Mouse (Mus musculus) forebrain, embryonic 12.5 days (tissue): ENCODE results near the gene Sebox. TPM values are rescaled to one million over a fixed set of nuclear protein-coding genes. Genes with fewer than 3 reads are reported as not detected.

Source experiments
- ATAC-seq: fragments of 200-750 bp; cut with Nextera tagmentation; 2 replicates; pipeline ENCODE4 v1.8.0; 2017; ENCODE audit warnings: moderate TSS enrichment; ENCODE audit not compliant: low FRiP score
- H3K27ac ChIP-seq: fragments of 300-500 bp; sonication (generic); 2 replicates; pipeline ENCODE4 v1.5.1; 2016; ENCODE audit warnings: mild to moderate bottlenecking
- H3K27me3 ChIP-seq: fragments of 300-500 bp; sonication (generic); 2 replicates; pipeline ENCODE4 v1.6.1; 2016; ENCODE audit warnings: mild to moderate bottlenecking
- H3K36me3 ChIP-seq: fragments of 300-500 bp; sonication (generic); replicated peaks from 2 replicates; pipeline ENCODE4 v1.6.1; 2016; ENCODE audit warnings: mild to moderate bottlenecking
- H3K4me1 ChIP-seq: fragments of 300-500 bp; sonication (generic); 2 replicates; pipeline ENCODE4 v1.6.1; 2016
- H3K4me2 ChIP-seq: fragments of 300-500 bp; sonication (generic); 2 replicates; pipeline ENCODE4 v1.6.1; 2016; ENCODE audit warnings: mild to moderate bottlenecking, moderate library complexity
- H3K4me3 ChIP-seq: fragments of 300-500 bp; sonication (generic); replicated peaks from 2 replicates; pipeline ENCODE4 v1.5.1; 2016; ENCODE audit warnings: mild to moderate bottlenecking
- H3K9ac ChIP-seq: fragments of 300-500 bp; sonication (generic); 2 replicates; pipeline ENCODE4 v1.6.1; 2016; ENCODE audit warnings: mild to moderate bottlenecking
- H3K9me3 ChIP-seq: fragments of 300-500 bp; sonication (generic); 2 replicates; pipeline ENCODE4 v1.6.1; 2016
- WGBS: fragments of 180-500 bp; shearing (Covaris S2); methylation state at CpG from one replicate; pipeline ENCODE4 v1.1.7; 2016; 5-methylcytosine and 5-hydroxymethylcytosine counted together
- polyA plus RNA-seq: library from polyadenylated mRNA; unstranded; fragments of >200 nt; fragmentation: Nextera tagmentation; extraction: Ambion mirVana; gene quantifications from 2 replicates; pipeline ENCODE4 v1.2.1, GENCODE M21; 2016

Gene Sebox
- polyA plus RNA-seq, 1 experiment from 2014 or later, result not detected

DNA sequence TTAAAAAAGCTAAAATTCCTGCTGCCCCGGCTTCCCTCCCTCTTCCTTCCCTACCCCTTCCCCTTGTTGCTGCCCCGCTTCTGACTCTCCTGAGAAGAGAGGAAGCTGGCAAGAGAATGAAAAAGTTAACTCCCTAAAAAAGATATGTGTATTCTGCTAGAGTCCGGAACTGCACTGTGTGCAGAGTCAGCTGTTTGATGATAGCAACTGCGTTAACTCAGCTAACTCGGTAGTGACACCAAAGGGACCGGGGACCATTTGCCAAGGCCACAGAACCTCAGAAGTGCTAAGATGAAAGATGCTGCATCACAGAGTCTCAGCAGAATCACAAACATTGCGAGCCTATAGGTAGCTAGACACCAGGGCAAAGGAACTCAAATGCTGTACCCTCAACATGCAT is 35.7 kb upstream of the Sebox start:
- peaks cover 6% of the 10 kb centered on the region for H3K36me3 ChIP-seq
- no peak overlapping the region for H3K9ac ChIP-seq
- no peak overlapping the region for H3K4me2 ChIP-seq
- no peak overlapping the region for H3K4me3 ChIP-seq
- no peaks in the 10 kb centered on the region for H3K9me3 ChIP-seq
- ATAC-seq, result no peak
- H3K27ac ChIP-seq, result no peak overlapping the region
- peaks cover 15% of the 10 kb centered on the region for H3K4me1 ChIP-seq
- H3K27me3 ChIP-seq, result peaks cover 6% of the 10 kb centered on the region; the same call in 1 of the 2 replicates
- 89% methylated on average over 7 of the region's 7 CpGs for WGBS

DNA sequence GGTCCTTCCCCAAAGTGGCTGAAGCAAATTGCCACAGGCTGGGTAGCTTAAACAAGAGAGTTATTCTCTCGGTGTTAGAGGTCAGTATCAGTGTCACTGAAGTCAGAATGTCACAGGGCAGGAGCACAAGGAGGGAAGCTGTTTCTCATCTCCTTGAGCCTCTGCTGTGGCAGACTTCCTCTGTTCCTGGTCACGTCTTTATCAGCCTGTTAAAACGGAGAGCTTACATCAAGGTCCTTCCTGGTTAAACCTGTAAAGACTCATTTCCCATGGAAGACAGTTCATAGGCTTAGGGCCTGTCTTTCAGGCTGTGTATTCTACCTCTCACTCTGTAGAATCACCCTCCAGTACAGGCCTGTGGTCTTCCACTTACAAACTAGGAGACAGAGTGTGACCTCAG is 35.3 kb upstream of the Sebox start:
- Histone ChIP-seq H3K9ac (no peak overlapping the region), H3K4me3 (no peak overlapping the region), H3K4me1 (peaks cover 15% of the 10 kb centered on the region), H3K27me3 (peaks cover 6% of the 10 kb centered on the region; the same call in 1 of the 2 replicates), H3K9me3 (no peaks in the 10 kb centered on the region), H3K36me3 (peaks cover 6% of the 10 kb centered on the region), H3K27ac (no peak overlapping the region), H3K4me2 (no peak overlapping the region)
- ATAC-seq, result no peak
- WGBS, result 79% methylated on average over 3 of the region's 3 CpGs

DNA sequence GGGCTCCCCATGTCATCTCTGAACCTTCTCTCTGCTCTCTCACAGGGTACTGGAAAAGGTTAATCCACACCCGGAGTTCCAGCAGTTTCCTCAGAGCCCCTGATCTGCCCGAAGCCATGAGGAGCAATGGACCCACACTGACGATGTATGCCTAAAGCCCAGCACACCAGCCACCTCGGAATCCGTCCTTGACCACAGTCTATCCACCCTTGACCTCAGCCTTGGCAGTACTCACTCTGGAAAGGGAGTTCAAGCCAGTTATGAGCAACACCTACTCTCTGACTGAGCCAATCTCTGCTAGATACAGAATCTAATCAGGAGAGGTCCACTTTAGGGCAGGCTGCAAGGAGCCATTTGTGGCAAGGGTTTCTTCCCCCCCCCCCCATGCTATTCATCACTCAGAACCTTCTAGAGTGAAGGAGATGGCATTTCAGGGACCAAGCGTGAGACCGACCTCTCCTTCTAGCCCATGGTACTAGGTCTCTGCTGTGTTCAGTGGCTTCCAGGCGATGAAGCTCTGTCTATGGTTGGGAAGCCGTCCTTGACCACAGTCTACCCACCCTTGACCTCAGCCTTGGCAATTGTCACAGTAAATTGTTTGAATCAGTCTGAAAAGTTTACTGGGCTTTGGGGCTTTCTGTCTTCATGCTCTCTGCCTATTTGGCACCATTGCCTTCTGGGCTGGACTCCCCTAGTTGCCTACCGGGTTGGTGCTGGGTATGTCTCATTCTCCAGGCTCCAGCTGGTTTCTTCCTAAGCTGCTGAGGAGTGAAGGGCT is 31.7 kb upstream of the Sebox start:
- Histone ChIP-seq H3K27me3 (no peaks in the 10 kb centered on the region), H3K9ac (no peak overlapping the region), H3K27ac (no peak overlapping the region), H3K4me2 (no peak overlapping the region), H3K36me3 (peaks cover 14% of the 10 kb centered on the region), H3K9me3 (no peaks in the 10 kb centered on the region), H3K4me3 (no peak overlapping the region), H3K4me1 (peaks cover 4% of the 10 kb centered on the region)
- ATAC-seq, result no peak
- 92% methylated on average over 10 of the region's 10 CpGs for WGBS

DNA sequence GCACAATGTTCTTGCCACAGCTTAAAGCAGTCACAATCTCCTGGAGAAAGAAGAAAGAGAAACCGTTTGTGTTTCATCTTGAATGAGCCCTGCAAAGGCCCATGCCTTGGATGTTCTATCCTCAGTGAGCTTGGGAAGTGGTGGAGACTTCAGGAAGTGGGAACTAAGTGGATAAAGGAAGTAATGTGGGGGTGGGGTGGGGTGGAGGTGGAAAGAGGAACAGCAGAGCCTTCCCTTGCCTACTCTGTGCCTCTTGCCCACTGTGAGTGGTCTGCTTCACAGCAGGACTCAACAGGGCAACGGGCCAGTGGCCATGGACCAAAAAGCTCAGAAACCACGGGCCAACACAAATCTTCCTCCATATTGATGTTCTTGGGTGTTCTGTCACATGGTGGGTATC is 28.0 kb upstream of the Sebox start:
- 91% methylated on average over 3 of the region's 3 CpGs for WGBS
- H3K27ac ChIP-seq, result no peak overlapping the region
- no peak overlapping the region for H3K4me3 ChIP-seq
- H3K9ac ChIP-seq, result no peak overlapping the region
- H3K27me3 ChIP-seq, result no peaks in the 10 kb centered on the region
- no peaks in the 10 kb centered on the region for H3K4me1 ChIP-seq
- no peak overlapping the region for H3K4me2 ChIP-seq
- H3K9me3 ChIP-seq, result no peaks in the 10 kb centered on the region
- ATAC-seq, result no peak
- H3K36me3 ChIP-seq, result peaks cover 17% of the 10 kb centered on the region

DNA sequence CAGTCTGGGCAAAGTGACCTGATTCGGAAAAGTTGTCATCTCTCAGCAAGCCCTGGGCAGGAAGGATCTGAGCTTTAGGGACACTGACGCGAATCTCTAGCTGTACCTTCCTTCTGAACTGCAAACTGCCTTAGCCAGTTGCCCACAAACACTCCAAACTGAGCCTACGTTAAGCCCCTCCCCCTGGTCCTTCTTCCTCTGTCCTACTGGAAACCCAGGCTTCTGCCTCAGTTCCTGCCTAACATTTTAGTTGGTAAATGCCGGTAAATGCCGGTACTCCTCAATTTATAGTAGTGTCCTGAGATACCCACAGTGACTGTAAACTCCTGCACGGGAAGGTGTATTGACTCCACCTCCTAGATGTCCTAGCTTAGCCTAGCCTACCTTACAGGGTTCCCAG is 19.6 kb upstream of the Sebox start:
- Histone ChIP-seq H3K4me1 (no peaks in the 10 kb centered on the region), H3K27me3 (peaks cover 21% of the 10 kb centered on the region), H3K36me3 (peaks cover 42% of the 10 kb centered on the region), H3K4me2 (no peak overlapping the region), H3K9me3 (no peaks in the 10 kb centered on the region), H3K27ac (no peak overlapping the region), H3K9ac (no peak overlapping the region), H3K4me3 (no peak overlapping the region)
- no peak for ATAC-seq
- 65% methylated on average over 7 of the region's 7 CpGs for WGBS

DNA sequence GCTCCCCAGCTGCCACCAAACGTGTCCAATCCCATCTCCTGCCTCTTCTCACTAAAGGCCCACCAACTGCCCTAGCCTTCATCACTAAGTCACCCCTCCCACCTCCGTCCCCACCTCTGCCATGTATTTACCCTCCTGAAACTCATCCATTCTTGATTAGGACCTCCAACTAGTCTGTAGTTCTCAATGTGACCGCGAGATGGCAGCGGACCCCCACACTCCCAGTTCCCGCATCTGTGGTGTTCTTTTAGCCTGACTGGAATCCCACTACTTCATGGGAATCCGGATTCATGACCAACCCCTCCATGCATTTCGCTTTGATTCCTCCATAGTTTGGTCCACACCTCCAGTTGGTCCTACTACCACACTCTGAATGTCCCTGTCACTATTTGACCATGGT is 15.1 kb upstream of the Sebox start:
- H3K4me2 ChIP-seq, result no peak overlapping the region
- WGBS, result 4% methylated on average over 8 of the region's 8 CpGs
- H3K27ac ChIP-seq, result no peak overlapping the region
- peaks cover 13% of the 10 kb centered on the region for H3K36me3 ChIP-seq
- no peaks in the 10 kb centered on the region for H3K9me3 ChIP-seq
- no peak for ATAC-seq
- no peak overlapping the region for H3K4me3 ChIP-seq
- H3K27me3 ChIP-seq, result peaks cover 57% of the 10 kb centered on the region
- peaks cover 12% of the 10 kb centered on the region for H3K4me1 ChIP-seq
- no peak overlapping the region for H3K9ac ChIP-seq

DNA sequence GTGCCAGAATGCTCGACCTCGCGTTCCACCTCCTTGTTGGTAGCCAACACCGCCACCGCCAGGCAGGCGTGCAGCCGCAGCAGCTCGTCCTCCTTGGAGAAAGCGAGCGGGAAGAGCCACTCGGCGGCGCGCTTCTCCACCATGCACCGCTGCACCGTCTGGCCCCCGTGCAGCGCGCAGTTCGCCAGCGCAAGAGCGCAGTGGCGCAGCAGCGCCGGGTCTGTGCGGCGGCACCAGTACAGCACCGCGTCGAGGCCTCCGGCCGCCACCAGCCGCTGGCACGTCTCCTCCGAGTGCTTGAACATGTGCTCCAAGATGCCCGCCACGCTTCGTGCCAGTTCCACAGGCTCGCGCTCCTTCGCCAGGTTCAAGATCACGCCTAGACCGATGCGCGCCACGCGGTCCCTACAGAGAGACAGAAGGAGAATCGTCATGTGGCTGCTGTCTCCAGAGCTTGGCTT is 12.4 kb upstream of the Sebox start:
- Histone ChIP-seq H3K4me1 (peaks cover 15% of the 10 kb centered on the region), H3K4me2 (peak overlapping the region; percentile 47), H3K27ac (no peak overlapping the region), H3K4me3 (peak overlapping the region; percentile 24), H3K27me3 (peaks cover 73% of the 10 kb centered on the region), H3K9me3 (no peaks in the 10 kb centered on the region), H3K9ac (no peak overlapping the region), H3K36me3 (peaks cover 13% of the 10 kb centered on the region)
- 6% methylated on average over 48 of the region's 48 CpGs for WGBS
- ATAC-seq, result peak; percentile 76

DNA sequence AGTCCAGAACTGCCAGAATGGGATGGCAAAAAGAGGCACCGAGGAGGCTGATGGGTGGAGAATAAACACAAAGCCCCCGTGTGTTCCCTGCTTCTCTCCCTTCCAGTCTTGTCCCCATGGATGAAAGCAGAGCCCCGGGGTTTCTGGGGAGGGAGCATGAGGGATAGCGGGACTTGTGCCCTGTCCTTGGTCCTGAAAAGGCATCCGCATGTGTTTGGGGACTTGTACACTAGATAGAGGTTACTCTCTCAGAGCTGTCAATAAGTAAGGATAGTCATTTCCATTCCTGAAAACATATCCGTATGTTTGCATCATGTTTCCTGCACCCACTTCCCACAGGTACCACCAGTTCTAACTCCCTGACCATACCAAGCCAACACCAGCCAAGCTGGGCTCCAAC is 7.3 kb upstream of the Sebox start:
- Histone ChIP-seq H3K27me3 (peaks cover 53% of the 10 kb centered on the region), H3K36me3 (no peaks in the 10 kb centered on the region), H3K9me3 (no peaks in the 10 kb centered on the region), H3K4me1 (peaks cover 32% of the 10 kb centered on the region), H3K9ac (peak overlapping the region; percentile 77; the same call in 1 of the 2 replicates), H3K27ac (no peak overlapping the region), H3K4me2 (peak overlapping the region; percentile 80), H3K4me3 (peak overlapping the region; percentile 65)
- no peak for ATAC-seq
- 6% methylated on average over 6 of the region's 6 CpGs for WGBS

DNA sequence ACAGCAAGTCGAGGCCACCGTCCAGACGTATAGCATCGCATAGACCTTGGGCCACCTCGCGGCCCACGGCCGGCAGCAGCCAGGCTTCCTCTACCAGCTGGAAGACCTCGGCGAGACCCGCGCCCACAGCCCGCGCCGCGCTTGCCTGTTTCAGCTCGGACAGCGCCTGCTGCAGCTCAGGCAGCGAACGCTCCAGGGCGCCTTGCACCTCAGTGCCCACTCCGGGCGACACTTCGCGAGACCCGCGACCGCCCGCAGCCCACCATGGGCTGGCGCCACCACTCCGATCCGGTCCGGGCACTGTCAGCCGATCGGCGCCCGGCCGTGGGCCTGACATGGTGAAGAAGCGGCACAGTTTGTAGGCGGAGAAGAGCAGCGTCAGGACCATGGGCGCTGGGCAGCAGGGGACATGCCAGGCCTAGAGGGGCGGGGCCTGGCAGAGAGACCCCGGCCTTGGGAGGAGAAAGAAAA is 6.1 kb upstream of the Sebox start:
- H3K4me3 ChIP-seq, result peak overlapping the region; percentile 65
- peak; percentile 74 for ATAC-seq
- peaks cover 27% of the 10 kb centered on the region for H3K4me1 ChIP-seq
- H3K36me3 ChIP-seq, result no peaks in the 10 kb centered on the region
- H3K9me3 ChIP-seq, result no peaks in the 10 kb centered on the region
- peak overlapping the region; percentile 77 for H3K9ac ChIP-seq
- peaks cover 43% of the 10 kb centered on the region for H3K27me3 ChIP-seq
- under 1% methylated on average over 44 of the region's 44 CpGs for WGBS
- peak overlapping the region; percentile 80 for H3K4me2 ChIP-seq
- peak overlapping the region; percentile 89 for H3K27ac ChIP-seq

DNA sequence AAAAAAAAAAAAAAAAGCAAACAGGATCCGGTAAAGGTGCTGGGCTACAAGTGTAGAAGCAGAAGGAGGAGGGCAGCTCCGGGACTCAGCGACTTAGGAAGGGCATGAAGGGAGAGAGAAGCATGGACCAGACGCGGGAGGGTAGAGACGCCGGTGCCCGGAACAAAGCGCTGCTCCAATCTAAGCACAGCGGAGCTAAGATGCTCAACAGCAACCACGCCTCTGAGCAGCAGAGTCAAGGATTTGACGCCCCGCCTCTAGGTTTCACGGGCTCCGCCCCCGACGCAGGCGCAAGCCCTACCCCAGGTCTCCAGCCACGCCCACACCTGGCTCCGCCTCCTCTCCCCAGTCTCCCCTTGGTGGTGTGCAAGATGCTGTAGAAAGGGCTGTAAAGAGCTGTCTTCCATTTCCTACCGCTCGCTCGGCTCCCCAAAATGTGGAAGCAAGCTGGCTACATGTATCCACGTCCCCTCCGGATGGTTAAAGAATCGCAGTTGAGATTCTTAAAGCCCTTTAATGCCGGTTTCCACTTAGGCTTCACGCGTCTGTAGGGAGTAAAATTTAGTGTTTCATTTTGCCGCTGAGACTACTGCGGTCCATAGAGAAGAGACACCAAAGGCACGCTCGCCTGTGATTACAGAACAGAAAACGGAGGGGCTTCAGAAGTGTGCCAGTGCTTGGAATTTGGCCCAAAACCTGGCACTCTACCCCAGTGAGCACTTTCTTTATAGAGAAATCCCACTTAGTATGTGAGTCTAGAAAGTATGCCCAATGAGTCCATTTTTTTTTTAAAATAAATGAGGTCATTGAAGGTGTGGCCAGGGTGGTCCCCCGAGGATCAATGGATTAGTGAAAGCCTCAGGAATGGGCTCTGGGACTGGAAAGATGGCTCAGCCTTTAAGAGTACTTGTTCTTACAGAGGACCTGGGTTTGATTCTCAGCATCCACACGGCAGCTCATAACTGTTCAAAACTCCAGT is 5.4 kb upstream of the Sebox start, which contains the start of gene Sarm1:
TSS of gene Sarm1 (minus strand) at position 211 of the 979 bp plus-strand sequence.
- Histone ChIP-seq H3K27ac (peak within 1 kb of the TSS; percentile 89), H3K4me1 (peaks cover 27% of the 10 kb centered on the region), H3K9ac (peak within 1 kb of the TSS; percentile 77), H3K9me3 (no peaks in the 10 kb centered on the region), H3K4me2 (peak within 1 kb of the TSS; percentile 80), H3K36me3 (no peaks in the 10 kb centered on the region), H3K4me3 (peak within 1 kb of the TSS; percentile 65), H3K27me3 (peaks cover 44% of the 10 kb centered on the region)
- ATAC-seq, result peak; percentile 98
- 3% methylated on average over 35 of the region's 36 CpGs for WGBS

DNA sequence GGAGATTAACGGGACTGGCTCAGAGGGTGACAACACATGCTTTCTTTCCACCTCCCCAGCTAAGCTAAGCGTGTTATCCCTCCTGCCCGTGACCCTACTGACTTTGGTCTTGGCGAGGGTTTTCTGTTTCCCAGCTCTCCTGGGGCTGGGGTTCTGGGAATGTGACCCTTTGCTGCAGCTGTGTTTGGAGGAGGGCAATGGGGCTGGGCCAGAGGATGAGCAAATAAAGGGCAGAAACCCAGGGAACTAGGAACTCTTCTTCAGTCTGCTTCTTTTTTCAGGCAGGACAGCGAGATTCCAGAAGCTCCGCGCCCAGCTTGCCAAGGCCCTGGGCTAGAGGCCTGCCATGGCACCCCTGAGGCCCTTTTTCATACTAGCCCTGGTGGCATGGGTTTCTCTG is 4.2 kb upstream of the Sebox start, which contains the start of gene Vtn:
TSS of gene Vtn (plus strand) at position 88 of the 400 bp plus-strand sequence.
- 63% methylated on average over 7 of the region's 7 CpGs for WGBS

DNA sequence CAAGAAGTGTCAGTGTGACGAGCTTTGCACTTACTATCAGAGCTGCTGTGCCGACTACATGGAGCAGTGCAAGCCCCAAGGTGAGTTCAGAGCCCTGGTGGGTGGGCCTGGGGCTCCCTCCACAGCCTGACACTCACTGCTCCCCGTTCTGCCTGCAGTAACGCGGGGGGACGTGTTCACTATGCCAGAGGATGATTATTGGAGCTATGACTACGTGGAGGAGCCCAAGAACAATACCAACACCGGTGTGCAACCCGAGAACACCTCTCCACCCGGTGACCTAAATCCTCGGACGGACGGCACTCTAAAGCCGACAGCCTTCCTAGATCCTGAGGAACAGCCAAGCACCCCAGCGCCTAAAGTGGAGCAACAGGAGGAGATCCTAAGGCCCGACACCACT is 3.7 kb upstream of the Sebox start:
- WGBS, result 53% methylated on average over 16 of the region's 16 CpGs
- Histone ChIP-seq H3K9me3 (no peaks in the 10 kb centered on the region), H3K4me3 (no peak overlapping the region), H3K4me2 (no peak overlapping the region), H3K9ac (no peak overlapping the region), H3K27ac (no peak overlapping the region), H3K4me1 (peaks cover 27% of the 10 kb centered on the region), H3K36me3 (no peaks in the 10 kb centered on the region), H3K27me3 (peaks cover 39% of the 10 kb centered on the region)
- no peak for ATAC-seq

More for the DNA sequence above, 4.2 kb upstream of the Sebox start, which contains the start of gene Vtn:
- Histone ChIP-seq H3K27me3 (peaks cover 42% of the 10 kb centered on the region), H3K36me3 (no peaks in the 10 kb centered on the region), H3K9ac (peak within 1 kb of the TSS; percentile 52), H3K4me2 (peak within 1 kb of the TSS; percentile 80), H3K4me1 (peaks cover 27% of the 10 kb centered on the region), H3K4me3 (peak within 1 kb of the TSS; percentile 65), H3K9me3 (no peaks in the 10 kb centered on the region), H3K27ac (peak within 1 kb of the TSS; percentile 89)
- no peak for ATAC-seq
